Mouse (Mus musculus): ENCODE results near the gene Abhd6. TPM values are rescaled to one million over a fixed set of nuclear protein-coding genes. Genes with fewer than 3 reads are reported as not detected.
A peak's percentile ranks its signal among the peaks of the same experiment; 100 is the strongest.
"Not testable (repeated sequence)": the region's sequence is repeated elsewhere in the genome, so short reads cannot be mapped to it uniquely, and the experiment has no call there.

Gene Abhd6
- total RNA-seq, 1 experiment, result 11.7 TPM

- peak overlapping the region; percentile 33 to 59; a peak in 3 of 4 replicates for H3K4me3 ChIP-seq (ENCODE audit: insufficient read depth in 1 of 2, low read depth in 1 of 2, low read length in 2 of 2, poor library complexity in 1 of 2, severe bottlenecking in 1 of 2)
Observed at GRCm38 (mm10) chr14:8000831-8001685, 1.6 kb upstream of the Abhd6 start.

DNA sequence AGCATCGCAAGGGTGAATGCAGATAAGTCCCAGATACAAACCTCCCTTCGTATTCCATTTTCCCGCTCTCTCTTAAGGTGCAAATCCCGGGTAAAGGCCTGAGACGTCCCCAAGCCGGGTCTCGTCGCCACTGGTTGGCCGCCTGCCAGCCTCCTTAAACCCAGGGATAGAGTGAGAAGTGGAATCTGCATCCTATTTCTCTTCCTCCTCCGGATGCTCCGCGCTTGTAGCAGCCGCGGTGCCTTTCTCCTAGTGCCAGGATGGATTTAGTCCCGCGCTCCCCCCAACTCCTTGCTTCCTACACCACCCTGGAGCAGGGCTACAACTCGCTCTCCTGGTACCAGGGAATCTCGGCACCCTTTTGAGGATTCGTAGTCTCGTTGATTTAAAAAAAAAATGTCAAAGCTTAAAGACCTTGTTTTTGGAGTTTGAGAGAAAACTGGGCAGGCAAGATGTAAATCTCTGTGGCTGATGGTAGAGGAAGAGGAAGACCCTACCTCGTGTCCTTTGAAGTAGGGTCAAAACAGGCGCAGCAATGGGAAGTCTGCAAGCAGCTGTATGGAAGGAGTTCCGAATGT lies 480 bp downstream of the Abhd6 start:
- Histone ChIP-seq H3K36me3 (ENCODE audit: control insufficient read depth, insufficient read depth, low read length, poor library complexity, severe bottlenecking) (peaks cover 2% of the 10 kb centered on the region; the same call in 1 of the 2 replicates), H3K9me3 (ENCODE audit: control insufficient read depth, insufficient read depth, low read depth, low read length) (no peaks in the 10 kb centered on the region), H3K4me3 (ENCODE audit: insufficient read depth in 1 of 2, low read depth in 1 of 2, low read length in 2 of 2, poor library complexity in 1 of 2, severe bottlenecking in 1 of 2) (peak overlapping the region; percentile 74), H3K4me1 (ENCODE audit: control insufficient read depth in 2 of 2, insufficient read depth in 2 of 2, low read length in 2 of 2, poor library complexity in 1 of 2) (peaks cover 0 to 2% of the 10 kb centered on the region in 2 experiments; a peak in 2 of 4 replicates), H3K27ac (ENCODE audit: insufficient read depth, low read depth, low read length, poor library complexity, severe bottlenecking) (no peak overlapping the region), H3K9ac (ENCODE audit: insufficient read depth, low read depth, low read length, poor library complexity, severe bottlenecking) (peak overlapping the region; percentile 51; the same call in 1 of the 2 replicates)
- DNase-seq (ENCODE audit: low read depth, low spot score), result no peak
- in situ Hi-C loops (cut with MboI; ENCODE audit: low sequenced_read_pairs in 2 of 2, unreplicated experiment in 2 of 2), result no loop called here
- no peak for TF ChIP-seq CHD2 (IDR thresholded peaks at IDR 0.05; ENCODE audit: low read depth, low read length)
- no peak for TF ChIP-seq HCFC1 (IDR thresholded peaks at IDR 0.05; ENCODE audit: borderline replicate concordance, insufficient read depth, low read length)
- no peak for TF ChIP-seq ZNF384 (IDR thresholded peaks at IDR 0.05; ENCODE audit: low read depth, low read length)
- no peak for TF ChIP-seq ZC3H11A (IDR thresholded peaks at IDR 0.05; ENCODE audit: borderline replicate concordance, low read depth, low read length)
- no peak for TF ChIP-seq MAFK (IDR thresholded peaks at IDR 0.05; ENCODE audit: insufficient read depth, low read depth, low read length)

More at GRCm38 (mm10) chr14:8000831-8001685, 1.6 kb upstream of the Abhd6 start:
- in situ Hi-C loops (cut with MboI; ENCODE audit: low sequenced_read_pairs in 2 of 2, unreplicated experiment in 2 of 2), result no loop called here
- Histone ChIP-seq H3K9me3 (ENCODE audit: control insufficient read depth, insufficient read depth, low read depth, low read length) (no peaks in the 10 kb centered on the region), H3K9ac (ENCODE audit: insufficient read depth, low read depth, low read length, poor library complexity, severe bottlenecking) (no peak overlapping the region; the same call in 1 of the 2 replicates), H3K36me3 (ENCODE audit: control insufficient read depth, insufficient read depth, low read length, poor library complexity, severe bottlenecking) (no peaks in the 10 kb centered on the region), H3K27ac (ENCODE audit: insufficient read depth, low read depth, low read length, poor library complexity, severe bottlenecking) (no peak overlapping the region), H3K4me1 (ENCODE audit: control insufficient read depth in 2 of 2, insufficient read depth in 2 of 2, low read length in 2 of 2, poor library complexity in 1 of 2) (peaks cover 0 to 2% of the 10 kb centered on the region in 2 experiments; a peak in 2 of 4 replicates)
- no peak for DNase-seq (ENCODE audit: low read depth, low spot score)
- TF ChIP-seq MAFK (IDR thresholded peaks at IDR 0.05; ENCODE audit: insufficient read depth, low read depth, low read length) (no peak), CHD2 (IDR thresholded peaks at IDR 0.05; ENCODE audit: low read depth, low read length) (no peak), ZC3H11A (IDR thresholded peaks at IDR 0.05; ENCODE audit: borderline replicate concordance, low read depth, low read length) (no peak), HCFC1 (IDR thresholded peaks at IDR 0.05; ENCODE audit: borderline replicate concordance, insufficient read depth, low read length) (no peak), ZNF384 (IDR thresholded peaks at IDR 0.05; ENCODE audit: low read depth, low read length) (no peak)

GRCm38 (mm10) chr14:8003727-8004670 lies 1.3 kb downstream of the Abhd6 start:
- TF ChIP-seq ZC3H11A (IDR thresholded peaks at IDR 0.05; ENCODE audit: borderline replicate concordance, low read depth, low read length), result no peak
- TF ChIP-seq HCFC1 (IDR thresholded peaks at IDR 0.05; ENCODE audit: borderline replicate concordance, insufficient read depth, low read length), result no peak
- no peak for TF ChIP-seq ZNF384 (IDR thresholded peaks at IDR 0.05; ENCODE audit: low read depth, low read length)
- TF ChIP-seq MAFK (IDR thresholded peaks at IDR 0.05; ENCODE audit: insufficient read depth, low read depth, low read length), result no peak
- TF ChIP-seq CHD2 (IDR thresholded peaks at IDR 0.05; ENCODE audit: low read depth, low read length), result no peak
- DNase-seq (ENCODE audit: low read depth, low spot score), result no peak
- in situ Hi-C loops (cut with MboI; ENCODE audit: low sequenced_read_pairs in 2 of 2, unreplicated experiment in 2 of 2), result no loop called here
- H3K9ac ChIP-seq (ENCODE audit: insufficient read depth, low read depth, low read length, poor library complexity, severe bottlenecking), result no peak overlapping the region
- H3K9me3 ChIP-seq (ENCODE audit: control insufficient read depth, insufficient read depth, low read depth, low read length), result no peaks in the 10 kb centered on the region
- peak overlapping the region; percentile 74; a peak in 2 of 4 replicates for H3K4me3 ChIP-seq (ENCODE audit: insufficient read depth in 1 of 2, low read depth in 1 of 2, low read length in 2 of 2, poor library complexity in 1 of 2, severe bottlenecking in 1 of 2)
- H3K4me1 ChIP-seq (ENCODE audit: control insufficient read depth in 2 of 2, insufficient read depth in 2 of 2, low read length in 2 of 2, poor library complexity in 1 of 2), result peaks cover 0 to 2% of the 10 kb centered on the region in 2 experiments; a peak in 2 of 4 replicates
- H3K27ac ChIP-seq (ENCODE audit: insufficient read depth, low read depth, low read length, poor library complexity, severe bottlenecking), result no peak overlapping the region
- peaks cover 2% of the 10 kb centered on the region; the same call in 1 of the 2 replicates for H3K36me3 ChIP-seq (ENCODE audit: control insufficient read depth, insufficient read depth, low read length, poor library complexity, severe bottlenecking)

GRCm38 (mm10) chr14:8006061-8006460 lies 3.4 kb downstream of the Abhd6 start:
- H3K36me3 ChIP-seq (ENCODE audit: control insufficient read depth, insufficient read depth, low read length, poor library complexity, severe bottlenecking); H3K9me3 ChIP-seq (ENCODE audit: control insufficient read depth, insufficient read depth, low read depth, low read length); DNase-seq (ENCODE audit: low read depth, low spot score); in situ Hi-C loops (cut with MboI; ENCODE audit: low sequenced_read_pairs in 2 of 2, unreplicated experiment in 2 of 2); H3K4me1 ChIP-seq (ENCODE audit: control insufficient read depth in 2 of 2, insufficient read depth in 2 of 2, low read length in 2 of 2, poor library complexity in 1 of 2); H3K27ac ChIP-seq (ENCODE audit: insufficient read depth, low read depth, low read length, poor library complexity, severe bottlenecking); H3K9ac ChIP-seq (ENCODE audit: insufficient read depth, low read depth, low read length, poor library complexity, severe bottlenecking); H3K4me3 ChIP-seq (ENCODE audit: insufficient read depth in 1 of 2, low read depth in 1 of 2, low read length in 2 of 2, poor library complexity in 1 of 2, severe bottlenecking in 1 of 2): not testable (repeated sequence)

All from ES-E14 (cell line).